Mouse (Mus musculus) forebrain, embryonic 10.5 days (tissue): ENCODE results near the gene Trim7. TPM values are rescaled to one million over a fixed set of nuclear protein-coding genes. Genes with fewer than 3 reads are reported as not detected.
"Not testable (repeated sequence)": the region's sequence is repeated elsewhere in the genome, so short reads cannot be mapped to it uniquely, and the experiment has no call there.

Source experiments
- DNase-seq: peaks from one replicate; pipeline ENCODE4 v3.0.0-alpha.2; 2017; ENCODE audit warnings: low spot score; ENCODE audit errors: extremely low spot score
- H3K27ac ChIP-seq: fragments of 300-500 bp; sonication (generic); 2 replicates; pipeline ENCODE4 v1.5.1; 2016; ENCODE audit warnings: mild to moderate bottlenecking
- H3K27me3 ChIP-seq: fragments of 300-500 bp; sonication (generic); 2 replicates; pipeline ENCODE4 v1.6.1; 2016; ENCODE audit warnings: mild to moderate bottlenecking; ENCODE audit not compliant: poor library complexity, severe bottlenecking
- H3K36me3 ChIP-seq: fragments of 300-500 bp; sonication (generic); replicated peaks from 2 replicates; pipeline ENCODE4 v1.6.1; 2016; ENCODE audit warnings: mild to moderate bottlenecking, moderate library complexity
- H3K4me1 ChIP-seq: fragments of 300-500 bp; sonication (generic); 2 replicates; pipeline ENCODE4 v1.6.1; 2016
- H3K4me3 ChIP-seq: fragments of 300-500 bp; sonication (generic); 2 replicates; pipeline ENCODE4 v1.5.1; 2016; ENCODE audit warnings: mild to moderate bottlenecking, moderate library complexity
- H3K9me3 ChIP-seq: fragments of 300-500 bp; sonication (generic); 2 replicates; pipeline ENCODE4 v1.6.1; 2016; ENCODE audit warnings: mild to moderate bottlenecking, moderate library complexity
- WGBS: fragments of 180-500 bp; shearing (Covaris S2); methylation state at CpG from one replicate; pipeline ENCODE4 v1.1.7; 2016; 5-methylcytosine and 5-hydroxymethylcytosine counted together
- polyA plus RNA-seq: library from polyadenylated mRNA; unstranded; fragments of >200 nt; fragmentation: Nextera tagmentation; extraction: Ambion mirVana; gene quantifications from 2 replicates; pipeline ENCODE4 v1.2.1, GENCODE M21; 2016

Trim7 gene
- polyA plus RNA-seq, 1 experiment from 2014 or later, result 0.31 TPM

DNA sequence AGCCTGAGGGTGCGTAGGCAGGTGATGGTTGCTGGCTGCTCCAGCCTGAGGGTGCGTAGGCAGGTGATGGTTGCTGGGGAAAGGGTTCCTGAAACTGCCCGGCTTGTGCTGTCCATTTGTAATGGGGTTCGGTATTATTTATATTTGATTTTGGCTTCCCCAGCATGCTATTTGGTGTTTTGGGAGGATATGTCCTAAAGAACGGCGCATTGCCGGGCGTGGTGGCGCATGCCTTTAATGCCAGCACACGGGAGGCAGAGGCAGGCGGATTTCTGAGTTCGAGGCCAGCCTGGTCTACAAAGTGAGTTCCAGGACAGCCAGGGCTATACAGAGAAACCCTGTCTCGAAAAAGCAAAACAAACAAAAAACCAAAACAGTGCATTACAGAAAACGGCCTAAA is 4.6 kb upstream of the Trim7 start:
- H3K4me3 ChIP-seq, H3K9me3 ChIP-seq, H3K36me3 ChIP-seq, DNase-seq, H3K27ac ChIP-seq: not testable (repeated sequence)
- Histone ChIP-seq H3K27me3 (peaks cover 15% of the 10 kb centered on the region), H3K4me1 (peaks cover 26% of the 10 kb centered on the region)
- 84% methylated on average over 14 of the region's 14 CpGs for WGBS

DNA sequence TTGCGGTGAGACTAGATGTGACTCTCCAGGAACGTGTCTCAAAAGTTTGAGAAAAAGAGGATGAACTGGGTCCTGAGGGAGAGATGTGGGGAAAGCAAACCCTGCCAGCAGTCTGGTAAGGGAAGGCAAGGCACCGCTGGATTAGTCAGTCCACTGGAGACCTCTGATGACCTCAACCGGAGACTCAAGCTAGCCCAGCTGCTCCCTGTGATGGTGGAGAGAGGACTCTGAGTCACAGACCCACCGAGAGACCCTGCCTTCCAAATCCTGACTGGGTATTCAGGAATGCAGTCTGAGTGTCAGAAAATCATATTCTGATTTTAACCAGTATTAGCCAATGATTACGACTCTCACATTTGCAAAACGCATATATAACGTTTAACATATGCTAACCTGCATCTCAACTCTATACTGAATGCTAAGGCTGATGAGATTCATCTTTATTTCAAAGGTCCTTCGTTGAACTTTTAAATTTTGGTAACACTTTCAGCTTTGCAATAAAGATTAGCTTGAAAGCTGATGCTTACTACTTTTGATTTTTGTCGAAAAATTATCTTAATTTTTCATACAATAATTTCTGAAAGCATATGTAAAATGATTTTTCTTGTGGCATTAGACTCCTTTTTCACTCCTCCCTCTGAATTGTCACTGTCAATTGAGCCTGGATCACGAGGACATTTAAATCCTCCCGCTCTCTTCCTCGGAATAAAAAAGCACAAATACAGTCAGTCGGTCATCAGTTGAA is 3.0 kb upstream of the Trim7 start:
- Histone ChIP-seq H3K4me1 (peaks cover 30% of the 10 kb centered on the region), H3K36me3 (no peaks in the 10 kb centered on the region)
- 34% methylated on average over 14 of the region's 14 CpGs for WGBS

DNA sequence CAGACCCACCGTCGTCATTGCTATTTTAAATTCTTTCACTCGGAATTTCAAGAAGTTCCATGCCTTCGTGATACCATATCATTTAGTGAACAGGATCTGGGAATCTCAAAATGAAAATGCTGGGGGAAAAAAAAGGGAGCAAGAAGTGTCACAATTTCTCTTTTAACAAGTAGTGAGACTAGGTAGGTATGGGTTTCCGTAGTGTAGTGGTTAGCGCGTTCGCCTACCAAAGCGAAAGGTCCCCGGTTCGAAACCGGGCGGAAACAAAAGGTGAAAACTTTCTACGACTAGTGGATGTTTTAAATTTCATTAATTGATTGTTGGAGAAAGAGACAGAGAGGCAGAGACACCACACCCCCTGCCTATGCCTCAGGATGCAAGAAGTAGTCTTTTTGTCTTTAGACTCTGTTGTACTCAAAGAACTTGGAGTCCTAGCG is 2.4 kb upstream of the Trim7 start:
- H3K36me3 ChIP-seq, result no peaks in the 10 kb centered on the region

More for the DNA sequence above, 3.0 kb upstream of the Trim7 start:
- no peak for DNase-seq
- Histone ChIP-seq H3K27ac (no peak overlapping the region), H3K4me3 (peak overlapping the region; percentile 52), H3K9me3 (peaks cover 6% of the 10 kb centered on the region; the same call in 1 of the 2 replicates), H3K27me3 (peaks cover 24% of the 10 kb centered on the region)

DNA sequence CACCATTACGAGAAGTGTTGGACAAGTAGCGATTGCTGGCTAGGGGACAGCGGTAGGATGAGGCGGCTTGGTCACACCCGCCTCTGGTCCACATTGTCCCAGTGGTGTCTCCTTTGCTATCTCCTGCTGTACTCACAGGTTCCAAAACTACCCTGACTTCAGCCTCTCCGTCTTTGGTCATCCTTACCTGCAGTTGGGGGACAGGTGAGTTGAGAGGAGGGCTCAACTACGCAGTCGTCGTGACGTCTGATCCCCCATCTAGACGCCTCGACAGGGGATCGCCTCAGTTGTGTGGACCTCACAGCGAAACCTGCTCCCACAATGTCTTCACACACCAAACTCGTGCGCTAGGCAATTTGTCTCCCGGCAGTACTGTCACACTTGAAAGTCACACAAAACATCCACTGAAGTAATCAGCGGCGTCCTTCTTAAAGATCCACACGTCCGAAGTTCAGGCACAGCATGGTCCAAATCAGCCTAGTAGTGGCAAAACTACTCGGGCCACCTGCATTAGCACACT is 1.6 kb upstream of the Trim7 start:
- peak; percentile 30 for DNase-seq
- 3% methylated on average over 22 of the region's 22 CpGs for WGBS
- Histone ChIP-seq H3K4me1 (peaks cover 30% of the 10 kb centered on the region), H3K4me3 (peak overlapping the region; percentile 52), H3K27me3 (peaks cover 31% of the 10 kb centered on the region), H3K27ac (no peak overlapping the region), H3K9me3 (peaks cover 9% of the 10 kb centered on the region; the same call in 1 of the 2 replicates), H3K36me3 (no peaks in the 10 kb centered on the region)

More for the DNA sequence above, 2.4 kb upstream of the Trim7 start:
- Histone ChIP-seq H3K9me3 (peaks cover 9% of the 10 kb centered on the region; the same call in 1 of the 2 replicates), H3K4me3 (peak overlapping the region; percentile 52), H3K27ac (no peak overlapping the region), H3K27me3 (peaks cover 27% of the 10 kb centered on the region), H3K4me1 (peaks cover 30% of the 10 kb centered on the region)
- peak; percentile 76 for DNase-seq
- under 1% methylated on average over 15 of the region's 15 CpGs for WGBS

DNA sequence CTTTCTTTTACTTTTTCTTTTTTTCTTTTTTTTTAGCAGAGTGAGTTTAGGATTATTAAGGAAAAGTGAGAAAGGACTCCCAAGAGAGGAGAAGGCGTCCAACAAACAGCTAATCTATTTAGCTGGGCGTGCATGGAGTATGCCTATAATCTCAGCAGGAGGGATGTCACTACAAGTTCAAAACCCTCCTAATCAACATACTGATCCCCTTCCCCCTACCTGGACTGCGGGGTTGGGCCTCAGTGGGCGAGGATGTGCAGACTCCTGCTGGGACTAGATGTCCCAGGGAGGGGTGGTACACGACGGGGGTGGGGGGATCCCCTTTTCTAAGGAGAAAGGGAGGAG is 784 bp downstream of the Trim7 start:
- H3K4me1 ChIP-seq, result peaks cover 30% of the 10 kb centered on the region
- H3K9me3 ChIP-seq, result peaks cover 9% of the 10 kb centered on the region; the same call in 1 of the 2 replicates
- H3K36me3 ChIP-seq, result no peaks in the 10 kb centered on the region
- peak overlapping the region; percentile 53 for H3K4me3 ChIP-seq
- whole genome bisulfite sequencing, result 2% methylated on average over 6 of the region's 6 CpGs
- H3K27ac ChIP-seq, result peak overlapping the region; percentile 74
- no peak for DNase-seq
- peaks cover 36% of the 10 kb centered on the region for H3K27me3 ChIP-seq

DNA sequence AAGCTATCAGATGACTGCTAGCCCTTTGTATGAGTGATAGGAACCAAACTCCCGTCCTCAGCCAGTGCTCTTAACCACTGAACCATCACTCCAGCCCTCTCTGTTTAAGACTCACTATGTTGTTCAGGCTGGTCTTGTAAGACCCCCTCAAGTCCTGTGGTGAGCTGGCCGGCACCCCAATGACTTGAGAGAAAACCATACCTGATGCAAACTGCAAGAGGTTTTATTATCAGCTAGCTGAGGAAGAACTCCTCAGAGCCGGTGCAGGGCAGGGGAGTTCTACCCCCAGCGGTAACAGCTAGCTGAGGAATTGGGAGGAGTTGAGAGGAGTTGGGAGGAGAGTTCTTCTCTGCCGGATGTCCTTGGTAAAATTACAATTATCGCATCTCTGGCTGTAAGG is 2.0 kb downstream of the Trim7 start:
- no peak overlapping the region for H3K27ac ChIP-seq
- H3K4me1 ChIP-seq, result peaks cover 27% of the 10 kb centered on the region
- no peak overlapping the region for H3K4me3 ChIP-seq
- H3K9me3 ChIP-seq, result peaks cover 9% of the 10 kb centered on the region; the same call in 1 of the 2 replicates
- 79% methylated on average over 6 of the region's 6 CpGs for WGBS
- DNase-seq, result no peak
- H3K36me3 ChIP-seq, result no peaks in the 10 kb centered on the region
- H3K27me3 ChIP-seq, result peaks cover 36% of the 10 kb centered on the region

DNA sequence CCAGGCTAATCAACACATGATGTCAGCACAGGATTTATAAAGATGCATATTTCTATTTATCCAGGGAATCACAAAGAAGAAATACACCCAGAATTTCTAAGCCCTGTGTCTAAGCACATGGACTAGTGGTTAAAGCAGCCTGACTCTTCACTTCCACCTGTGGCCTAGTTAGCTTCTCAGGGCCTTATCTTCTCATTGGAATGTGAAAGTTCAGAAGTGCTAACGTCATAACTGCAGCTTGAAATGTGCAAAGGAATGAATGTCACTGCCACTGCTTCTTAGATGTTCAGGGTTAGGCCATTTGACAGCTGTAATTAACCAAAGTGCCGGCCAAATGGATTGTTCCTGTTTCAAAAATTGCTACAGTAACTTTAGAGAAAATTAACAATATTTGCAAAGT is 4.3 kb downstream of the Trim7 start:
- DNase-seq, result no peak
- peaks cover 14% of the 10 kb centered on the region for H3K4me1 ChIP-seq
- 76% methylated on average over 2 of the region's 2 CpGs for WGBS
- no peak overlapping the region for H3K4me3 ChIP-seq
- H3K9me3 ChIP-seq, result peaks cover 9% of the 10 kb centered on the region; the same call in 1 of the 2 replicates
- H3K27ac ChIP-seq, result no peak overlapping the region
- H3K27me3 ChIP-seq, result peaks cover 25% of the 10 kb centered on the region
- H3K36me3 ChIP-seq, result no peaks in the 10 kb centered on the region

DNA sequence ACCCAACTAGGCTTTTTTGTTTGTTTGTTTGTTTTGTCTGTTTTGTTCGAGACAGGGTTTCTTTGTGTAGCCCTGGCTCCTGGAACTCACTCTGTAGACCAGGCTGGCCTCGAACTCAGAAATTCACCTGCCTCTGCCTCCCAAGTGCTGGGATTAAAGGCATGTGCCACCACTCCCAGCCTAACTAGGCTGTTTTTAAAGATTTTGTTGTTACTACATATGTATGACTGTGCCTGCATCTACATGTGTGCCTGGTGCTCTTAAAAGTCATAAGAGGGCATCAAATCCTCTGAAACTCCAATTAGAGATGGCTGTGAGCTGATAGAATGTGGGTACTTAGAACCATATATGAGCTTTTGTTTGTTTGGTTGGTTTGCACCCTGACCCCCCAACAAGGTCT is 5.3 kb downstream of the Trim7 start:
- Histone ChIP-seq H3K4me1 (peaks cover 15% of the 10 kb centered on the region), H3K27ac (no peak overlapping the region), H3K36me3 (no peaks in the 10 kb centered on the region), H3K4me3 (no peak overlapping the region), H3K27me3 (peaks cover 35% of the 10 kb centered on the region), H3K9me3 (peaks cover 9% of the 10 kb centered on the region; the same call in 1 of the 2 replicates)
- DNase-seq, result no peak
- 72% methylated on average over 2 of the region's 2 CpGs for WGBS

DNA sequence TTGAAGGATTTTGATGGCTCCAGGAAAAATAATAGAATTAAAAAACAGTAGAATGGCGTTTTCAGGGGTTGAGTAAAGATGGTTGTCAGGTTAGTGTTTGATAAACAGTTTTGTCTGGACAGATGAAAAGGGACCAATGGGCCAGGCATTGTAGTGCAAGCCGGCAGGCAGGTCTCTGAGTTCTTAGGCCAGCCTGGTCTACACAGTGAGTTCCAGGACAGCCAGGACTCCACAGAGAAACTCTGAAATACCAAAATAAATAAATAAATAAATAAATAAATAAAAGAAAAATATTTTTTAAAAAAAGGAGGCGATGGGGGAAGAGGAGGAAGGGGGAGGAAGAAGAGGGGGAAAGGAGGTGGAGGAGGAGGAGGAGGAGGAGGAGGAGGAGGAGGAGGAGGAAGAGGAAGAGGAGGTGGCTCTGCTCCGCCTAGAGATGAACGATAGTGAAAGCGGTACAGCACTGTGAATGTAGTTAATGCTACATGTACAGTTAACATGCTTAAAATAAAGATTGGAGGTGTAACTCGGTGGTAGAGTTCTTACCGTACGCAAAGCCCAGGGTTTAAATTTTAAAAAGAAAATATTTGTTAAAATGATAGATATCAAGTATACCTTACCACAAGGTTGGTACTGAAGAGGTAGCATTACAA is 7.3 kb downstream of the Trim7 start:
- peak overlapping the region; percentile 63 for H3K4me3 ChIP-seq

DNA sequence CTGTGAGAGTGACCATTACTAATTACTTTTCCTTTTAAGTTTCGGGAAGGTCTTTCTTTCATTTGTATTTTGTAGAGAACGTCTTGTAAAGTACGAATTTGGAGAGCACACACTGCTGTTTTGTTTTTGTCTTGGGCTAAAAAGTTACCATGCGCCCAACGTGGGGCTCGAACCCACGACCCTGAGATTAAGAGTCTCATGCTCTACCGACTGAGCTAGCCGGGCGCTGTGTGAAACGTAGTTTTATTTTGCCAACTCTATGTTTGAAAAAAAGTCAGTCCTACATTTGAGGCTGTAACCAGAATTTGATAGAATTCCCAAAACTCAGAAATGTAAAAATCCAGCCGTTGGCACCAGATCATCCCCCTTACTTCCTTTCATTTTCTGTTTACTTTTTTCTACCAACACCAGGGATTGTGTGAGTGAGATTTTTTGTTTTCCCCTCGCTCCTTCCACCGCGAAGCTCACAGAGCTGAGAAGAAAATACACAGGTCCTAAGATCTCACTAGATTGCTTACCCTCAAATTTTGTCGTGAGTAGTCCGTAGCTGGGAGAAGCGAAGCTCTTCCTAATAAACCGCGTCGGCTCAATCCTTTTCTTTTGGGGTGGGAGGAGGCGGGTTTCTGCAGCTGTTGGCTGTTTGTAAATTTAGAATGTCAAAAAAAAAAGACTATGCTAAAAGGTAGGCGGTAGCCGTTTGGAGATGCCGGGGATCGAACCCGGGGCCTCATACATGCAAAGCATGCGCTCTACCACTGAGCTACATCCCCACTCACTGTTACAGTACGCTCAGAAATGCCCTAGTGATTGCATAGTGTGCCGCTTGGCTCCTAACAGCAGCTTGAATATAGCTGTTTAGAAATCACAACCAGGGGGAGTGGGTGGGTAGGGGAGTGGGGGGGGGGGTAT is 8.0 kb downstream of the Trim7 start:
- no peaks in the 10 kb centered on the region for H3K36me3 ChIP-seq
- H3K27ac ChIP-seq, result peak overlapping the region; percentile 67; the same call in 1 of the 2 replicates
- no peaks in the 10 kb centered on the region for H3K9me3 ChIP-seq
- peak; percentile 90 for DNase-seq
- under 1% methylated on average over 30 of the region's 30 CpGs for WGBS
- H3K4me1 ChIP-seq, result peaks cover 32% of the 10 kb centered on the region
- H3K27me3 ChIP-seq, result peaks cover 43% of the 10 kb centered on the region
- peak overlapping the region; percentile 63 for H3K4me3 ChIP-seq

More for the DNA sequence above, 7.3 kb downstream of the Trim7 start:
- Histone ChIP-seq H3K27me3 (peaks cover 36% of the 10 kb centered on the region), H3K9me3 (peaks cover under 1% of the 10 kb centered on the region; the same call in 1 of the 2 replicates), H3K4me1 (peaks cover 25% of the 10 kb centered on the region), H3K27ac (no peak overlapping the region), H3K36me3 (no peaks in the 10 kb centered on the region)
- 45% methylated on average over 8 of the region's 9 CpGs for WGBS
- DNase-seq, result no peak

DNA sequence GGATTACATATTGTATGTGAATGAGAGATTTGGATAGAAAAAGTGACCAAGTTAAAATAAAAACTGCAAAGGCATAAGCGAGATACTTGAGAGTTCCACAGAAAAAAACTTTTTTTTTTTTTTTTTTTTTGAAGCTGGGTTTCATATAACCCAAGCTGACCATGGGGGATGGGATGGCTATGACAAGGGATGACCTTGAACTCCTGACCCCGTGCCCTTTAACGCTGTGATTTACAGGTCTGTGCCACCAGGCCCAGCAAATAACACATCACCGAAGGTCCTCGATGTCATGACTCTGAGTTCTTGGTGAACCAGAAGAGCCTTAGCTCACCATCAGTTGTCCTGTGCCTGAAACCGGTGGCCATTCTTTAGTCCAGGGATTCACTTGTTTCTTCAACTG is 10.0 kb downstream of the Trim7 start:
- Histone ChIP-seq H3K27ac (no peak overlapping the region), H3K27me3 (peaks cover 50% of the 10 kb centered on the region), H3K9me3 (no peaks in the 10 kb centered on the region), H3K4me1 (peaks cover 32% of the 10 kb centered on the region), H3K4me3 (no peak overlapping the region), H3K36me3 (no peaks in the 10 kb centered on the region)
- 78% methylated on average over 6 of the region's 6 CpGs for WGBS
- DNase-seq, result no peak

DNA sequence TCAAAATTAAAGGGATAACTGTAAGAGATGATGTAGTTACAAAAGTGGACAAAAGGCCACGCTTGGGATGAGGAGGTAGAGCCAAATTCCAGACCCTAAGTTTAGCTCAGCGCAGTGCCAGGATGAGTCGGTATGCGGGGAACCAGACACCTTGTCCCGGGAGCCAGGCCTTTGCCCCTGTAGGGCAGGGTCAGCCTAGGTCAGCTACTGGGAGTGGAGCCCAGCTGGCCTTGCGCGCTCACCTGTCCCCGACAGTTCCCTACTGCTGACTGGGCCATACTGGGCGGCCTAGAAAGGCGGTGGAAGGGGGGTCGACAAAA is 11.0 kb downstream of the Trim7 start:
- peak overlapping the region; percentile 77 for H3K27ac ChIP-seq
- H3K9me3 ChIP-seq, result no peaks in the 10 kb centered on the region
- no peaks in the 10 kb centered on the region for H3K36me3 ChIP-seq
- peaks cover 32% of the 10 kb centered on the region for H3K4me1 ChIP-seq
- WGBS, result 6% methylated on average over 11 of the region's 11 CpGs
- peaks cover 50% of the 10 kb centered on the region for H3K27me3 ChIP-seq
- DNase-seq, result no peak
- H3K4me3 ChIP-seq, result peak overlapping the region; percentile 88
